Mouse (Mus musculus) neural tube, embryonic 15.5 days (tissue): ENCODE data around the gene Ube2d2b. TPM values are rescaled to one million over a fixed set of nuclear protein-coding genes. Genes with fewer than 3 reads are reported as not detected.

ENCODE experiments used
- ATAC-seq: fragments of 200-750 bp; cut with Nextera tagmentation; 2 replicates; pipeline ENCODE4 v1.8.0; 2017; ENCODE audit warnings: mild to moderate bottlenecking, moderate TSS enrichment, moderate library complexity; ENCODE audit not compliant: low FRiP score
- H3K27ac ChIP-seq: fragments of 300-500 bp; sonication (generic); replicated peaks from 2 replicates; pipeline ENCODE4 v1.5.1; 2015; ENCODE audit warnings: mild to moderate bottlenecking, inconsistent platforms
- H3K27me3 ChIP-seq: fragments of 300-500 bp; sonication (generic); replicated peaks from 2 replicates; pipeline ENCODE4 v1.6.1; 2015; ENCODE audit warnings: inconsistent platforms
- H3K36me3 ChIP-seq: fragments of 300-500 bp; sonication (generic); 2 replicates; pipeline ENCODE4 v1.6.1; 2015; ENCODE audit warnings: inconsistent platforms
- H3K4me1 ChIP-seq: fragments of 300-500 bp; sonication (generic); 2 replicates; pipeline ENCODE4 v1.6.1; 2015; ENCODE audit warnings: inconsistent platforms
- H3K4me2 ChIP-seq: fragments of 300-500 bp; sonication (generic); 2 replicates; pipeline ENCODE4 v1.6.1; 2015; ENCODE audit warnings: inconsistent platforms, mild to moderate bottlenecking, moderate library complexity
- H3K4me3 ChIP-seq: fragments of 300-500 bp; sonication (generic); replicated peaks from 2 replicates; pipeline ENCODE4 v1.5.1; 2015; ENCODE audit warnings: mild to moderate bottlenecking, inconsistent platforms
- H3K9ac ChIP-seq: fragments of 300-500 bp; sonication (generic); replicated peaks from 2 replicates; pipeline ENCODE4 v1.6.1; 2015; ENCODE audit warnings: mild to moderate bottlenecking, inconsistent platforms
- H3K9me3 ChIP-seq: fragments of 300-500 bp; sonication (generic); replicated peaks from 2 replicates; pipeline ENCODE4 v1.6.1; 2016; ENCODE audit warnings: inconsistent platforms
- WGBS: fragments of 180-500 bp; shearing (Covaris S2); methylation state at CpG from one replicate; pipeline ENCODE4 v1.1.7; 2015; ENCODE audit warnings: mixed read lengths; 5-methylcytosine and 5-hydroxymethylcytosine counted together
- polyA plus RNA-seq: library from polyadenylated mRNA; unstranded; fragments of >200 nt; fragmentation: Nextera tagmentation; extraction: Ambion mirVana; gene quantifications from 2 replicates; pipeline ENCODE4 v1.2.1, GENCODE M21; 2015

The Ube2d2b gene
- 0.12 and 0.24 TPM in 2 replicates for polyA plus RNA-seq

- Histone ChIP-seq H3K4me1 (no peaks in the 10 kb centered on the region), H3K36me3 (peaks cover 12% of the 10 kb centered on the region), H3K9me3 (peaks cover 10% of the 10 kb centered on the region; the same call in 1 of the 2 replicates), H3K4me3 (no peak within 1 kb of the TSS), H3K27me3 (no peaks in the 10 kb centered on the region), H3K4me2 (no peak within 1 kb of the TSS), H3K9ac (no peak within 1 kb of the TSS), H3K27ac (no peak within 1 kb of the TSS)
- 96% methylated on average over 22 of the region's 22 CpGs for WGBS
- no peak for ATAC-seq
Observed at GRCm38 (mm10) chr5:107829998-107830560, at the start of gene Ube2d2b. Gene Ube2d2b, plus strand, starts transcription at chr5:107830099.

GRCm38 (mm10) chr5:107782360-107782759 lies 47.5 kb upstream of the Ube2d2b start:
- WGBS = 96% methylated on average over 1 of the region's 1 CpGs
- no peak overlapping the region for H3K27ac ChIP-seq
- H3K9ac ChIP-seq = no peak overlapping the region

GRCm38 (mm10) chr5:107787682-107788443 lies 42.0 kb upstream of the Ube2d2b start:
- Histone ChIP-seq H3K4me2 (no peak overlapping the region), H3K9ac (no peak overlapping the region), H3K36me3 (peaks cover 3% of the 10 kb centered on the region; the same call in 1 of the 2 replicates), H3K9me3 (no peaks in the 10 kb centered on the region), H3K4me3 (no peak overlapping the region), H3K27me3 (no peaks in the 10 kb centered on the region), H3K4me1 (no peaks in the 10 kb centered on the region), H3K27ac (no peak overlapping the region)
- no peak for ATAC-seq
- WGBS = 88% methylated on average over 6 of the region's 7 CpGs

More at GRCm38 (mm10) chr5:107782360-107782759, 47.5 kb upstream of the Ube2d2b start:
- Histone ChIP-seq H3K27me3 (no peaks in the 10 kb centered on the region), H3K4me2 (no peak overlapping the region), H3K36me3 (peaks cover 3% of the 10 kb centered on the region; the same call in 1 of the 2 replicates), H3K4me3 (no peak overlapping the region), H3K4me1 (no peaks in the 10 kb centered on the region), H3K9me3 (no peaks in the 10 kb centered on the region)
- ATAC-seq = no peak

- Histone ChIP-seq H3K4me2 (no peak overlapping the region), H3K4me3 (no peak overlapping the region), H3K9ac (no peak overlapping the region), H3K9me3 (no peaks in the 10 kb centered on the region), H3K27ac (no peak overlapping the region), H3K4me1 (no peaks in the 10 kb centered on the region), H3K27me3 (no peaks in the 10 kb centered on the region), H3K36me3 (peaks cover 1% of the 10 kb centered on the region; the same call in 1 of the 2 replicates)
- WGBS = 79% methylated on average over 5 of the region's 5 CpGs
- no peak for ATAC-seq
Observed at GRCm38 (mm10) chr5:107789492-107789891, 40.4 kb upstream of the Ube2d2b start.

GRCm38 (mm10) chr5:107791966-107792365 lies 37.9 kb upstream of the Ube2d2b start:
- Histone ChIP-seq H3K4me2 (no peak overlapping the region), H3K9me3 (no peaks in the 10 kb centered on the region), H3K4me3 (no peak overlapping the region), H3K36me3 (peaks cover 10% of the 10 kb centered on the region; the same call in 1 of the 2 replicates), H3K4me1 (no peaks in the 10 kb centered on the region), H3K9ac (no peak overlapping the region), H3K27me3 (no peaks in the 10 kb centered on the region), H3K27ac (no peak overlapping the region)
- ATAC-seq = no peak
- 91% methylated on average over 2 of the region's 2 CpGs for WGBS

GRCm38 (mm10) chr5:107792516-107792915 lies 37.4 kb upstream of the Ube2d2b start:
- WGBS = 96% methylated on average over 3 of the region's 3 CpGs
- ATAC-seq = no peak
- no peak overlapping the region for H3K4me3 ChIP-seq
- H3K9ac ChIP-seq = no peak overlapping the region
- H3K9me3 ChIP-seq = no peaks in the 10 kb centered on the region
- H3K4me1 ChIP-seq = no peaks in the 10 kb centered on the region
- H3K4me2 ChIP-seq = no peak overlapping the region
- H3K27me3 ChIP-seq = no peaks in the 10 kb centered on the region
- no peak overlapping the region for H3K27ac ChIP-seq
- H3K36me3 ChIP-seq = peaks cover 12% of the 10 kb centered on the region; the same call in 1 of the 2 replicates

- no peak overlapping the region for H3K4me3 ChIP-seq
- H3K9me3 ChIP-seq = no peaks in the 10 kb centered on the region
- H3K4me1 ChIP-seq = no peaks in the 10 kb centered on the region
- H3K36me3 ChIP-seq = peaks cover 16% of the 10 kb centered on the region
- no peaks in the 10 kb centered on the region for H3K27me3 ChIP-seq
- 34% methylated on average over 3 of the region's 3 CpGs for WGBS
- no peak overlapping the region for H3K9ac ChIP-seq
- no peak for ATAC-seq
- no peak overlapping the region for H3K4me2 ChIP-seq
- H3K27ac ChIP-seq = no peak overlapping the region
Observed at GRCm38 (mm10) chr5:107793258-107793657, 36.6 kb upstream of the Ube2d2b start.

GRCm38 (mm10) chr5:107793927-107794326 lies 36.0 kb upstream of the Ube2d2b start:
- Histone ChIP-seq H3K4me3 (no peak overlapping the region), H3K36me3 (peaks cover 21% of the 10 kb centered on the region), H3K27ac (no peak overlapping the region), H3K9me3 (no peaks in the 10 kb centered on the region), H3K9ac (no peak overlapping the region), H3K4me1 (no peaks in the 10 kb centered on the region), H3K4me2 (no peak overlapping the region), H3K27me3 (no peaks in the 10 kb centered on the region)
- 41% methylated on average over 2 of the region's 2 CpGs for WGBS
- ATAC-seq = no peak

- Histone ChIP-seq H3K9ac (no peak overlapping the region), H3K27me3 (no peaks in the 10 kb centered on the region), H3K36me3 (peaks cover 21% of the 10 kb centered on the region), H3K4me3 (no peak overlapping the region), H3K4me1 (no peaks in the 10 kb centered on the region), H3K27ac (no peak overlapping the region), H3K9me3 (no peaks in the 10 kb centered on the region), H3K4me2 (no peak overlapping the region)
- WGBS = 93% methylated on average over 6 of the region's 6 CpGs
- no peak for ATAC-seq
Observed at GRCm38 (mm10) chr5:107798290-107798689, 31.6 kb upstream of the Ube2d2b start.

GRCm38 (mm10) chr5:107801234-107801633 lies 28.7 kb upstream of the Ube2d2b start:
- no peak for ATAC-seq
- Histone ChIP-seq H3K27ac (no peak overlapping the region), H3K27me3 (no peaks in the 10 kb centered on the region), H3K4me1 (no peaks in the 10 kb centered on the region), H3K4me2 (no peak overlapping the region), H3K36me3 (peaks cover 14% of the 10 kb centered on the region), H3K9ac (no peak overlapping the region), H3K9me3 (no peaks in the 10 kb centered on the region), H3K4me3 (no peak overlapping the region)
- 93% methylated on average over 2 of the region's 2 CpGs for WGBS

- Histone ChIP-seq H3K4me2 (no peak overlapping the region), H3K9me3 (no peaks in the 10 kb centered on the region), H3K9ac (no peak overlapping the region), H3K27ac (no peak overlapping the region), H3K4me3 (no peak overlapping the region), H3K27me3 (no peaks in the 10 kb centered on the region), H3K4me1 (no peaks in the 10 kb centered on the region), H3K36me3 (peaks cover 9% of the 10 kb centered on the region)
- no peak for ATAC-seq
Observed at GRCm38 (mm10) chr5:107802621-107803020, 27.3 kb upstream of the Ube2d2b start.

- Histone ChIP-seq H3K27me3 (no peaks in the 10 kb centered on the region), H3K27ac (no peak overlapping the region), H3K4me1 (no peaks in the 10 kb centered on the region), H3K4me3 (no peak overlapping the region), H3K9me3 (no peaks in the 10 kb centered on the region), H3K4me2 (no peak overlapping the region), H3K36me3 (peaks cover 6% of the 10 kb centered on the region; the same call in 1 of the 2 replicates), H3K9ac (no peak overlapping the region)
- 65% methylated on average over 4 of the region's 4 CpGs for WGBS
- no peak for ATAC-seq
Observed at GRCm38 (mm10) chr5:107807496-107807895, 22.4 kb upstream of the Ube2d2b start.
